Mouse (Mus musculus) bone marrow, adult 2 months (tissue): ENCODE measurements around the gene Exoc3l2.

Experiments used
- CTCF ChIP-seq: fragments of 200-500 bp; IDR thresholded peaks from 2 replicates; pipeline ENCODE4 v1.5.1; 2011; ENCODE audit warnings: low read length, control low read depth; ENCODE audit not compliant: control insufficient read depth, insufficient read depth
- POLR2A ChIP-seq: fragments of 200-500 bp; IDR thresholded peaks from 2 replicates; pipeline ENCODE4 v1.6.1; 2011; ENCODE audit warnings: low read depth, mild to moderate bottlenecking, control low read depth, low read length, borderline replicate concordance; ENCODE audit not compliant: control insufficient read depth

GRCm38 (mm10) chr7:19507612-19507981 lies 44.5 kb downstream of the Exoc3l2 start:
- TF ChIP-seq CTCF (no peak), POLR2A (no peak)
